Mouse (Mus musculus) liver, embryonic 11.5 days (tissue): ENCODE measurements around the gene Gpr89. TPM values are rescaled to one million over a fixed set of nuclear protein-coding genes. Genes with fewer than 3 reads are reported as not detected.
A peak's percentile ranks its signal among the peaks of the same experiment; 100 is the strongest.

Experiments used
- ATAC-seq: fragments of 200-750 bp; cut with Nextera tagmentation; replicated peaks from 2 replicates; pipeline ENCODE4 v1.8.0; 2017; ENCODE audit warnings: moderate number of reproducible peaks, mild to moderate bottlenecking, moderate TSS enrichment, moderate library complexity; ENCODE audit not compliant: low FRiP score
- DNase-seq: peaks from one replicate; pipeline ENCODE4 v3.0.0-alpha.2; 2017; ENCODE audit warnings: low spot score
- H3K27ac ChIP-seq: fragments of 300-500 bp; sonication (generic); 2 replicates; pipeline ENCODE4 v1.5.1; 2014; ENCODE audit warnings: mild to moderate bottlenecking, low read depth, low read length, control low read depth
- H3K27me3 ChIP-seq: fragments of 300-500 bp; sonication (generic); replicated peaks from 2 replicates; pipeline ENCODE4 v1.6.1; 2014; ENCODE audit warnings: low read length, mixed read lengths; ENCODE audit not compliant: control insufficient read depth, insufficient read depth
- H3K36me3 ChIP-seq: fragments of 300-500 bp; sonication (generic); 2 replicates; pipeline ENCODE4 v1.6.1; 2014; ENCODE audit warnings: mild to moderate bottlenecking, low read length, moderate library complexity, mixed read lengths; ENCODE audit not compliant: control insufficient read depth, insufficient read depth
- H3K4me1 ChIP-seq: fragments of 300-500 bp; sonication (generic); replicated peaks from 2 replicates; pipeline ENCODE4 v1.6.1; 2014; ENCODE audit warnings: low read length, mixed read lengths; ENCODE audit not compliant: control insufficient read depth, insufficient read depth
- H3K4me2 ChIP-seq: fragments of 300-500 bp; sonication (generic); 2 replicates; pipeline ENCODE4 v1.6.1; 2014; ENCODE audit warnings: mild to moderate bottlenecking, control low read depth, moderate library complexity
- H3K4me3 ChIP-seq: fragments of 300-500 bp; sonication (generic); 2 replicates; pipeline ENCODE4 v1.5.1; 2014; ENCODE audit warnings: low read depth, low read length, control low read depth
- H3K9ac ChIP-seq: fragments of 300-500 bp; sonication (generic); 2 replicates; pipeline ENCODE4 v1.6.1; 2014; ENCODE audit warnings: low read depth, low read length, control low read depth
- H3K9me3 ChIP-seq: fragments of 300-500 bp; sonication (generic); 2 replicates; pipeline ENCODE4 v1.6.1; 2016; ENCODE audit warnings: low read length, inconsistent platforms, mixed read lengths; ENCODE audit not compliant: control insufficient read depth
- WGBS: fragments of 180-500 bp; shearing (Covaris S2); extraction: QIAGEN DNeasy Blood & Tissue Kit; methylation state at CpG from one replicate; pipeline ENCODE4 v1.1.7; 2014; 5-methylcytosine and 5-hydroxymethylcytosine counted together
- polyA plus RNA-seq: library from polyadenylated mRNA; unstranded; fragments of >200 nt; fragmentation: Nextera tagmentation; extraction: Ambion mirVana; gene quantifications from 2 replicates; pipeline ENCODE4 v1.2.1, GENCODE M21; 2014

Gpr89 gene
- polyA plus RNA-seq, 1 experiment from 2014 or later, result 50.2 TPM

DNA sequence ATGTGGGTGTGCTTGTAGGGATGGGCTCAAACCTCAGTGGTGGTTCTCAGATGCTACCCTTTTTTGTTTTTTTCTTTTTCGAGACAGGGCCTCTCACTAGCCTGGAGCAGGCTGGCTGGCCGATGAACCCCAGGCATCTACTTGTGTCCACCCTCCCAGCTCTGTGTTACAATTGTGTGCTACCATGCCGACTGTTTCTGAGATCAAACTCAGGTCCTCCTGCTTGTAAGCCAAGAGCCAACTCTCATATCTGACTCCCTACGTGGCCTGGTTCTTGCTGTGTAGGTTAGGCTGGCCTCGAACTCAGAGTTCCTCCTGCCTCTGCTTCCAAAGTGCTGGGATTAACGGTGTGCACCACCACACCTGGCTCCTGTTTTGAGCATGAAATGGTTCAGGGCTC is 60.0 kb downstream of the Gpr89 start:
- no peaks in the 10 kb centered on the region for H3K27me3 ChIP-seq
- H3K36me3 ChIP-seq, result no peaks in the 10 kb centered on the region
- no peak for DNase-seq
- 89% methylated on average over 6 of the region's 6 CpGs for WGBS
- no peaks in the 10 kb centered on the region for H3K9me3 ChIP-seq
- no peak for ATAC-seq
- H3K27ac ChIP-seq, result no peak overlapping the region
- no peak overlapping the region for H3K9ac ChIP-seq
- H3K4me3 ChIP-seq, result no peak overlapping the region
- no peak overlapping the region for H3K4me2 ChIP-seq
- peaks cover 8% of the 10 kb centered on the region for H3K4me1 ChIP-seq

GRCm38 (mm10) chr3:96838996-96839645 is 66.0 kb downstream of the Gpr89 start:
- no peaks in the 10 kb centered on the region for H3K27me3 ChIP-seq
- H3K9ac ChIP-seq, result no peak overlapping the region
- no peak overlapping the region for H3K27ac ChIP-seq
- no peaks in the 10 kb centered on the region for H3K36me3 ChIP-seq
- H3K4me2 ChIP-seq, result no peak overlapping the region
- WGBS, result 70% methylated on average over 7 of the region's 7 CpGs
- no peak overlapping the region for H3K4me3 ChIP-seq
- H3K4me1 ChIP-seq, result no peaks in the 10 kb centered on the region
- H3K9me3 ChIP-seq, result no peaks in the 10 kb centered on the region
- ATAC-seq (no peak), DNase-seq (no peak)

DNA sequence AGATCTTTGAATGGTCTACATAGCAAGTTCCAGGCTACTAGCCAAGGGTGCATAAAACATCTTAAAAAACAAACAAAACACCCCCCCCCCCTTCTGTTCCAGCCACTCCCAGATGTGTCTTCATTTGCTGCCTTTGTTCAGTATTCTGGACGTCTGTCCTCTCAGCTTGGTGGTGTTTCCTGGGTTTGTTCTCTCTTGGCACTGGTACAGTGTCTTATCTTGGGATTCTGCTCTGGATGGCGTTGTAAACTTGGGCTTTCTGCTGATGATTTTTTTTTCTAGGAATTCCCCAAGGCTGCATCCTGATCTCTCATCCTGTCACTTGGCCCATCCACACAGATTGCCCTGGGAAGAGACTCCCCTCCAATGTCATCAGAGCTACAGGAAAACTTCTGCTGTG is 68.7 kb downstream of the Gpr89 start:
- Histone ChIP-seq H3K27me3 (no peaks in the 10 kb centered on the region), H3K4me3 (no peak overlapping the region), H3K36me3 (no peaks in the 10 kb centered on the region), H3K27ac (no peak overlapping the region), H3K4me2 (no peak overlapping the region), H3K4me1 (no peaks in the 10 kb centered on the region), H3K9ac (no peak overlapping the region), H3K9me3 (no peaks in the 10 kb centered on the region)
- DNase-seq (no peak), ATAC-seq (no peak)
- 47% methylated on average over 2 of the region's 2 CpGs for WGBS

- Histone ChIP-seq H3K27ac (no peak overlapping the region), H3K27me3 (no peaks in the 10 kb centered on the region), H3K4me2 (no peak overlapping the region), H3K4me3 (no peak overlapping the region), H3K4me1 (no peaks in the 10 kb centered on the region), H3K9me3 (no peaks in the 10 kb centered on the region), H3K9ac (no peak overlapping the region), H3K36me3 (no peaks in the 10 kb centered on the region)
- ATAC-seq, result no peak
- WGBS, result 75% methylated on average over 7 of the region's 7 CpGs
- DNase-seq, result no peak
Measured at GRCm38 (mm10) chr3:96834587-96835348, 70.4 kb downstream of the Gpr89 start.

DNA sequence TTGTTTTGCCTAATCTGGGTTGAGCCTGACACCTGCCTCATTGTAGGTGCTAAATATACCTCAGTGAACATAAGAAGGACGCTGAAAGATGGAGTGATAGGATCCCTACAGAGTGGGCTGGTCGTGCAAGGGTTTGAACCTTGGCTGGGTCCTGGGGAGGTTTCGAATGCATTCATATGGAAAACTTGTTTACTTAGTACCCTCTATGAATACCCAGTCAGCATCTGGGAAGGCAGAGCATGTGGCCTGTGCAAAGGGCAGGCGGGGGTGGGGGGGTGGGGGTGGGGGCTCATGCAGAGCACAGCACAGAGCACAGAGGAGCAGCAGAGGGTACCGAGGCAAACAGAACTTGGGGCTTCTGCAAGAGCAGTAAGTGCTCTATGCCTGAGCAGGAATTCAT is 72.2 kb downstream of the Gpr89 start:
- Histone ChIP-seq H3K27ac (no peak overlapping the region), H3K27me3 (no peaks in the 10 kb centered on the region), H3K4me3 (no peak overlapping the region), H3K9me3 (no peaks in the 10 kb centered on the region), H3K4me1 (no peaks in the 10 kb centered on the region), H3K4me2 (no peak overlapping the region), H3K9ac (no peak overlapping the region), H3K36me3 (no peaks in the 10 kb centered on the region)
- no peak for ATAC-seq
- no peak for DNase-seq
- WGBS, result 43% methylated on average over 5 of the region's 5 CpGs

DNA sequence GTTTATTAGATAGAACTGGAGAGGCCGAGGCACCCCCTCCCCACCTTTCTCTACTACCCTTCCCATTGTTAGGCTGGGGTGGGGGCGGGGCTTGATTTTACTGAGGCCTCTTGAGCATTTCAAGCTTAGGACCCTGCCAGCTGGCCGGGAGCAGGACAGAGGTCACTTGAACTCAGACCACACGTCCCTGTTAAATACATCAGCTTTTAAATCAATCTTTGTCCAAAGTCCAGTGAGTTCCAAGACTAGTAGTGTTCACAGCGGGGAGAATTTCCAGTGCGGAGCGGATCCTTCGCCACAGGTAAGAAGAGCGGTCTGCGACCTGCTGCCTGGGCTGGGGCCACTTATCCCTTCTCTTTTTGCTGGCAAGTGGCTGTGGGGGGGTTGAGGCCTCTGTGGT is 75.3 kb downstream of the Gpr89 start:
- WGBS, result 74% methylated on average over 10 of the region's 10 CpGs
- Histone ChIP-seq H3K4me1 (no peaks in the 10 kb centered on the region), H3K27ac (no peak overlapping the region), H3K9me3 (no peaks in the 10 kb centered on the region), H3K4me2 (no peak overlapping the region; the same call in 1 of the 2 replicates), H3K9ac (no peak overlapping the region), H3K36me3 (no peaks in the 10 kb centered on the region), H3K27me3 (no peaks in the 10 kb centered on the region), H3K4me3 (no peak overlapping the region)
- ATAC-seq (no peak; the same call in 1 of the 2 replicates), DNase-seq (no peak)

DNA sequence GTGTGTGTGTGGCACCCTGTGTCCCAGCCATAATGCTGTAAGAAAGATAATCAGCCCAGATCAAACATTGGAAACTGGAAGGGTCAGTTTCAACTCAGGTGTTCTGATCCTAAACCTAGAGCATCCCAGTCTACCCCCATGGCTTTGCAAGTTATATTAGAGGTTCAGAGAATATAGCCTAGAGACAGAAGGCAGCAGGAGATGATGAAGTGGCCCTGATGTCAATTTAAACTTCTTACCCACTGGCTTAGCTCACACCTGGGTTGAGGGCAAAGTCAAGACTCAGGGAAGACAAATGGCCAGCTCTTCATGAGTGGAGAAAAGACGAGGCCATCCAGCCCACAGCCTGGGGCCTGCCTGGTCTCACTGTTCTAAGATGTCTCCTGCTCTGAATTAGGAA is 76.2 kb downstream of the Gpr89 start, which contains the start of the genes Pdzk1 and Cd160:
Gene Pdzk1, plus strand, starts transcription at position 301 of the 400 bp plus-strand sequence.
Gene Cd160, minus strand, starts transcription at position 368 of the 400 bp plus-strand sequence.
- no peaks in the 10 kb centered on the region for H3K9me3 ChIP-seq
- H3K27me3 ChIP-seq, result no peaks in the 10 kb centered on the region
- ATAC-seq (no peak), DNase-seq (no peak)
- H3K27ac ChIP-seq, result no peak within 1 kb of the TSS
- WGBS, result 68% methylated on average over 1 of the region's 1 CpGs
- peak within 1 kb of the TSS; percentile 4; the same call in 1 of the 2 replicates for H3K4me2 ChIP-seq
- no peak within 1 kb of the TSS for H3K9ac ChIP-seq
- H3K4me1 ChIP-seq, result no peaks in the 10 kb centered on the region
- no peaks in the 10 kb centered on the region for H3K36me3 ChIP-seq
- no peak within 1 kb of the TSS for H3K4me3 ChIP-seq

DNA sequence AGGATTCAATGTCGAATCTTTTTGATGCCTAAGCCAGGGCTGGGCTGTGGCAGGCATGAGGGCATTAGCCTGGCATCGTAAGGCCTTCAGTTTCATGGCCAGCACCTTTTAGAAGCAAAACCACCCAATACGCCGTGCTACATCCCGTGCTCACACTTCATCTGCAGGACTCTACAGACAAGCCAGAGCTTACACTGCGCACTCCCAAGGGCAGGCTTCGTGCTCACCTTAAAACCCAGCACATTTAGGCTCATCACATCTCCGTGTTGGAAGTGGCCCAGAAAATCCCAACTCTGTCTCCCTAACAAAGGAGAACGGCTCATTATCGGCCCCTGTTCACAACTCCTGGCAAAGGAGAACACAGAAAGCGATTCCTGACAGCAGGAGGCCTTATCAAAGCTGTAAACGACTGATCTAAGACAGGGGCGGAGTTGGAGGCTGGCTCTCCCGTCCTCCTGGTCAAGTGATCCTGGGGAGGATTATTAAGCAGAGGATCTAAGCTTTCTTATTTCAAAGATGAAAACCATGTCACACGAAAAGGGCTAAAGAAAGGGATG is 76.8 kb downstream of the Gpr89 start:
- DNase-seq (no peak), ATAC-seq (no peak)
- H3K9ac ChIP-seq, result no peak overlapping the region
- no peaks in the 10 kb centered on the region for H3K36me3 ChIP-seq
- no peak overlapping the region for H3K4me2 ChIP-seq
- WGBS, result 42% methylated on average over 15 of the region's 15 CpGs
- H3K27me3 ChIP-seq, result no peaks in the 10 kb centered on the region
- no peaks in the 10 kb centered on the region for H3K9me3 ChIP-seq
- no peaks in the 10 kb centered on the region for H3K4me1 ChIP-seq
- no peak overlapping the region for H3K4me3 ChIP-seq
- H3K27ac ChIP-seq, result no peak overlapping the region
